Mouse (Mus musculus): ENCODE results near the gene Rabl2. TPM values are rescaled to one million over a fixed set of nuclear protein-coding genes. Genes with fewer than 3 reads are reported as not detected.

Rabl2 gene
- polyA plus RNA-seq (2021), result 41.4 TPM

DNA sequence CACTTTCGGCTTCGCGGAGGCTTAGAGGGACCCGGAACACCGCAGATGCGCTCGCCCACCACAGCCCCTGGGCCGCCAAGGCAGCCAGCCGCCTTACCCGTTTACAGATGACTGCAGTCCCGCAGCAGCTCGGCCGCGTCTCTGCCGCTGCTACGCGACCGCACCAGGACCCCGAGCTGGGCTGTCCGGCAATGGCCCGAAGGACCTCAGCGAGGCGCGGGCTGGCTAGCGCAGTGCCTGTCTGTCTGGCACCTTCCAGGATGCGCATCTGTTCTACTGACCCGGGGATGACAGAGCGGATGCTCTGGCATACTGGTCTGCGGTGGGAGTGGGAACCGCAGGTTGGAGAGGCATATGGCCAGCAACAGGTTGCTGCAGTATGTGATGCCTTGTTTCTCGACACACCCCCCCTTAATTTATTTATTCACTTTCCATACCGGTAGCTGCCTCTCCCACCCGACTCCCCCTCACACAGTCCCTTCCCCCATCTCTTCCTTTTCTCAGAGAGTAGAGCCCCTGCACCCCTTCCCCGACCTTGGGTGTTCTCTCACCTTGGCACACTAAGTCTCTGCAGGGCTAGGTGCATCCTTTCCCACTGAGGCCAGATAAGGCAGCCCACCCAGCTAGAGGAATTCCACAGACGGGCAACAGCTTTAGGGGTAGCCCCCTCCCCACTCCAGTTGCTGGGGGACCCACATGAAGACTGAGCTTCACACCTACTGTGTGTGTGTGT is at the start of gene Rabl2:
TSS of gene Rabl2 (minus strand) at position 201 of the 733 bp plus-strand sequence.
- ChIA-PET POLR2A (interaction anchor here (0.6 to 0.7 kb wide), 2 partner anchors 39 to 56 kb away, joined by 3 read pairs; no protein-coding TSS in a partner anchor), CTCF (no interaction called here)
- in situ Hi-C loops (cut with MboI; ENCODE audit: low pct_unique_long_range_greater_than_20kb), result no loop called here
- no peak for TF ChIP-seq CTCF (IDR thresholded peaks at IDR 0.05)
- DNase-seq (ENCODE audit: low read depth, low spot score), result peak; percentile 41
- H3K27me3 ChIP-seq, result peaks cover 14% of the 10 kb centered on the region
- peak; percentile 90 for ATAC-seq

DNA sequence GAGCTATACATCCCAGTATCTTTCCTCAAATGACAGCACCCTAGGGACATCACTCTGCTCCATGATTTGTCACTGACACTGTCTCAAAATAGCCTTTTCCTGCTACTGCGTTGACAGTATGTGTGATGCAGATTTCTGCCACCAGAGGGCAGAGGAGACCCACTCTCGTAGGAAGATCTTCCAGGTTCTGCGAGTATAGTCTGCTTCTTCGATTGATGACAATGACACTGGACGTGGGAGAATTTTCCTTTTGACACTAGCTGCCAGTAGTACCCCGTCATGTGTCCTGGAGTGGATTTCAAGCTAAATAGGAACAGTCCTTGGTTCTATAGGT is 31.9 kb upstream of the Rabl2 start:
- ChIA-PET POLR2A (no interaction called here), CTCF (interaction anchor here (0.9 to 1.9 kb wide), 5 partner anchors 35 to 1306 kb away, joined by 3 to 11 read pairs (median 4); no protein-coding TSS in a partner anchor)
- DNase-seq (ENCODE audit: low read depth, low spot score), result no peak
- peak; percentile 91 for TF ChIP-seq CTCF (IDR thresholded peaks at IDR 0.05)
- in situ Hi-C loops (cut with MboI; ENCODE audit: low pct_unique_long_range_greater_than_20kb), result loop anchor here (5.0 kb wide), 1 partner anchor 584 kb away; no protein-coding TSS in a partner anchor
- H3K27me3 ChIP-seq, result peaks cover 10% of the 10 kb centered on the region
- peak; percentile 71 for ATAC-seq

DNA sequence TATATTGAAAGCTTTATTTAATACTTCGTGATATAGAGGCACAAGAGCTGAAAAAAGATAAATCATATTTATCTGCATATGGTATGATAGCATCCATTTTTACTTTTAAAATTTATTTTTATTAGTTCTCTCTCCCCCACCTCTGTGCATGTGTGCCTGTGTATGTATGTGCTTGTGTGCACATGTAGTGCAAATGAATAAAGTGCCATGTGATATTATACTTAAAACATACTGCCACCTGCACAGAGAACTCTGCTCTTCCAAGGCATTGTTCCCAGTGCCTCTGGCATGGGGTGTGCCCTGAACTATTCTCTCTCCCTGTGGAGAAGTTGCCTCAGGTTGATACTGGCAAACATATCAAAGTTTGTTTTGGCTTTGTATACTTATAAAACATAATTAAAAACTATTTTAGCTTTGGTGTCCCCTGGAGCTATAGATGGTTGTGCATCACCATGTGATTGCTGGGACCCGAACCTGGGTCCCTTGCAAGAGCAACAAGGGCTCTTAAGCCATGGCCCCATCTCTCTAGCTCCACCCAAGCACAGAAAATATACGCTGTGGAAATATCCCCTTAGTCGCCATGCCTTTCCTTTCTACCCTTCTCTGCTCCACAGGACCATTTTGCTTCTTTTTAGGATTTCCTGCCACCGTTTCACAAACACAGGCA is 31.4 kb upstream of the Rabl2 start:
- POLR2A ChIA-PET, result no interaction called here
- DNase-seq (ENCODE audit: low read depth, low spot score) (no peak), ATAC-seq (no peak)
- peaks cover 5% of the 10 kb centered on the region for H3K27me3 ChIP-seq
- TF ChIP-seq CTCF (IDR thresholded peaks at IDR 0.05), result no peak
- CTCF ChIA-PET, result interaction anchor here (0.9 to 1.9 kb wide), 6 partner anchors 18 to 1306 kb away, joined by 3 to 11 read pairs (median 4); no protein-coding TSS in a partner anchor
- in situ Hi-C loops (cut with MboI; ENCODE audit: low pct_unique_long_range_greater_than_20kb), result loop anchor here (5.0 kb wide), 1 partner anchor 584 kb away; no protein-coding TSS in a partner anchor

DNA sequence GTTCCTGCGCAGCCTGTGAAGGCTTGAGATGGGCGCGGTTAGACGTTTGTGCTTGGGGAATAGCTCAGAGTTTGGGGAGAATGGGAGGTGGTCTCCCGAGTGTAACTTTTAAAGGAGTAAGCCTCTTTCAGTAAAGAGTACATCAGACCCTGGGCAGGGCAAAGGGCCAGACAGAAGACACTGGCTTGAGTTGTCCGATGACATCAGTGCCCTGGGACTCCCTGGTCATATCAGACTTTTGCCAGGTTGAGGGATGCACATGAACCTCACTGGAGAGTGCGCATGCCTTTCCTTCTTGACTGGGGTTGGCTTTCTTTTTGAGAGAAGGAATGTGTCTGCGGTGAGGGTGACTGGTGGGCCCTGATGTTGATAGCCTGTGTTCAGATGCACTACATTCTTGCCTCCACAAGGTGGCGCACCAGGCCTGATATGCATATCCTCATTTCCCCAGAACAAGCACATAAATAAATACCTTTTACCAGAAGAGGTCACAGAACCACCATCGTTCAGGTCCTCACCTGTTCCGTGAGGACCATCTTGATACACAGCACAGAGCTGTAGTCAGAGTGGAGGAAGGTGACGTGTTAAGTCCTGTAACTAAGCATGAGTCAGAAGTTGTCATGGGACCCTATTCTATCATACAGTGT is 30.7 kb upstream of the Rabl2 start:
- DNase-seq (ENCODE audit: low read depth, low spot score) (no peak), ATAC-seq (peak; percentile 31)
- in situ Hi-C loops (cut with MboI; ENCODE audit: low pct_unique_long_range_greater_than_20kb), result loop anchor here (5.0 kb wide), 1 partner anchor 585 kb away; no protein-coding TSS in a partner anchor
- peaks cover 3% of the 10 kb centered on the region for H3K27me3 ChIP-seq
- peak; percentile 89 for TF ChIP-seq CTCF (IDR thresholded peaks at IDR 0.05)
- ChIA-PET CTCF (interaction anchor here (0.9 to 1.9 kb wide), 6 partner anchors 18 to 1307 kb away, joined by 3 to 11 read pairs (median 4); no protein-coding TSS in a partner anchor), POLR2A (no interaction called here)

DNA sequence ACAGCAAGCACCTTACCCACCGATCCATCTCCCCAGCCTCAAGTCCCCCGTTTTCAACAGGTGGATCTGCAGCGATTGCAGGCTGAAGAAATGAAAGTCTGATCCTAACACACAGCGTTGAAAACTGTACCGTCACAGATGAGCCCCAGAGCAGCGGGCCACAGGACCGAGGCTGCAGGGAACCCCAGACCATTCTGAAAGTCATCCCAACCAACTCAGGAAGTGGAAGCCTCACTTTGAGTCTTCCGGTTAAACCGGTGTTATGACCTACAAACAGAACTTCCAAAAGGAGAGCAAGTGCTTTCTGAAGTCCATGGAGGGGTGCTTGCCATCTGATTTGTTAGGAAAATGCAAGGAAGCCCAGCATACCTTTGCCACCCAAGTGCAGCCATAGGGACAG is 16.2 kb upstream of the Rabl2 start:
- in situ Hi-C loops (cut with MboI; ENCODE audit: low pct_unique_long_range_greater_than_20kb), result no loop called here
- POLR2A ChIA-PET, result no interaction called here

DNA sequence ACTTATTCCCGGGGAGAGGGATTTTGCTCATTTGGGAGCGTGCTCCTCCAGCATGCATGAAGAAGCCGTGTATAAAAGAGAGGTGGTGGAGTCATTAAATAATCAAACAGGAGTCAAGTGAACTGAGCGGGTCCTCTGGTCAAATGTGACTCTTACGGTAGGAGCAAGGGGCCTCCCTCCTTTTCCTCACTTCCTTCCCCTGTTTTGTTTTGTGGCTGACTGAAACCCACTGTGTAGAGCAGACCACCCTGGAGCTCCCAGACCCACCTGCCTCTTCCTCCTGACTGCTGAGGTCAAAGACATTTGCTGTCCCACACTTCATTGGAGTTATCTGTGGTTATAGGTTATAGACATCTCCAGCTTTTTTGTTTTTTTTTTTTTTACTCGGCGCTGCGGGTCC is 15.8 kb upstream of the Rabl2 start:
- POLR2A ChIA-PET, result no interaction called here
- peaks cover 21% of the 10 kb centered on the region for H3K27me3 ChIP-seq

More for the DNA sequence above, 16.2 kb upstream of the Rabl2 start:
- CTCF ChIA-PET, result no interaction called here
- no peak for ATAC-seq
- peaks cover 21% of the 10 kb centered on the region for H3K27me3 ChIP-seq
- TF ChIP-seq CTCF (IDR thresholded peaks at IDR 0.05), result no peak
- DNase-seq (ENCODE audit: low read depth, low spot score), result no peak

DNA sequence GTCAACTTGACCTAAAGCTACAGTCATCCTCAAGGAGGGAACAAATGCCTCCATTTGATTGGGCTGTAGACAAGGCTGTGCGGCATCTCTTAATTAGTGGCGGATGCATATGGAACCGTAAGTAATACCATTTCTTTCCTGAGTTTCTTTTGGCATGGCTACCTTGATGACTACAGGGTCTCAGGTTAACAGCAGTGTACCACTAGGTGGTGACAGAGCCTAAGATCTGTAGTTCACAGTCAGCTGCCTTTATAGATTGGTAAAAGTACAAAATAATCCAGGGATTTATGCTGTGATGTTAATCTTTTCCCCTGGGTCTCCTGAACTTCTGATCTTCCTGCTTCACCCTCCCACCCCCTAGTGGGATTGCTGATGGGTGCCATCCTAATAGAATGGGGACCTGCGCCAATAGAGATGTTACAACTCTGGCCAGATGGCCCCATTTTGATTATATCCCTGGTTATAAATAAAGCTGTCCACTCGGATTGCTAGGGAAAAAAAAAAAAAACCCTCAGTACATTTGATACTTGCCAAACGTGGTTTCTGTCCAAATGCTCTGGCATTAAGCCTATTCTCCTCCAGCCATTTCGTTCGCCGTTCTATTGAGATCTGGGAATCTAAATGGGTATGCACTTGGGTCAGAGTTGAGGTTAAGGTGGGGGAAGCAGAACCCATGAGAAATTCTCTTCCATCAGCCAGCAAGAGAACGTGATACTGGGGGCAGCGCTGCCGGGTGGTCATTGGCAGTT is 14.3 kb upstream of the Rabl2 start:
- CTCF ChIA-PET, result no interaction called here
- TF ChIP-seq CTCF (IDR thresholded peaks at IDR 0.05), result peak; percentile 36
- in situ Hi-C loops (cut with MboI; ENCODE audit: low pct_unique_long_range_greater_than_20kb), result no loop called here

More for the DNA sequence above, 15.8 kb upstream of the Rabl2 start:
- TF ChIP-seq CTCF (IDR thresholded peaks at IDR 0.05), result no peak
- DNase-seq (ENCODE audit: low read depth, low spot score), result no peak
- ATAC-seq, result no peak
- in situ Hi-C loops (cut with MboI; ENCODE audit: low pct_unique_long_range_greater_than_20kb), result no loop called here
- CTCF ChIA-PET, result no interaction called here

DNA sequence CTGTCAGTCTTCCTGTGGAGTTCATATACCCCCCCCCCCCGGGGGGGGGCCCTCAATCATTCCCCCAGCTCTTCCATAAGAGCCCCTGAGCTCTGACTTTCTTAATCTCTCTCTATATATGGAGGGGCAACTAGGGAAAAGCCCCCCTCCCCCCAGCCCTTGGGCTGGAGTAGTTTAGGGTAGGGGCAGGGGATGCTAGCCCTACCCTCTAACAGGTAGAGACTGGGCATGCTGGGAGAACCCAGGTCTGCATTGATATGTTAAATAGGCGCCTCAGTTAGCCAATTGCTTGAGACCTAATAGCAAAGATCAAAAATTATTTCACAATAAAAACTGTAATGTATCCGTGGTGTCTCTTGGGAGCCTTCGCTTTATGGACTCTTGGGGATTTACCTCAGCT is 825 bp upstream of the Rabl2 start:
- in situ Hi-C loops (cut with MboI; ENCODE audit: low pct_unique_long_range_greater_than_20kb), result no loop called here
- DNase-seq (ENCODE audit: low read depth, low spot score), result no peak
- peaks cover 17% of the 10 kb centered on the region for H3K27me3 ChIP-seq
- no peak for ATAC-seq
- CTCF ChIA-PET, result no interaction called here
- no peak for TF ChIP-seq CTCF (IDR thresholded peaks at IDR 0.05)
- POLR2A ChIA-PET, result interaction anchor here (0.7 kb wide), 1 partner anchor 56 kb away, joined by 3 read pairs; no protein-coding TSS in a partner anchor

More for the DNA sequence above, 14.3 kb upstream of the Rabl2 start:
- ATAC-seq (no peak), DNase-seq (ENCODE audit: low read depth, low spot score) (no peak)
- peaks cover 21% of the 10 kb centered on the region for H3K27me3 ChIP-seq
- POLR2A ChIA-PET, result no interaction called here

DNA sequence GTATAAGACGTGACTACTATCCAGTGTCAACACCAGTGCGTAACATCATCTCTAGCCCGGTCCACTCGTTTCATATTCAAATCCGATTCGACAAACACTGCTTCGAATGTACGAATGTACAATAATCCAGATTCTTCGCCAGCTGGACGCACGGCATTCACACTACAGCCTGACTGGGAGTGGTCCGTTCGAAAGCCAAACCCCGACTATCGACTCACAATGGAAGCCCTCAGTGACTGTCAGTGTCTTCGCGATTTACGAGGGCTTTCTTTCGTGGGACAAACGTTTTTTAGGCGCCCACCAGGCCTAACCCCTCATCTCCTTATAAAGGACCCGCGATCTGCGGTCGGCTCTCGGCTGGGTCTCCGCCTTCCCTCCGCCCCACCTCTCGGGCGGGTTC is 406 bp downstream of the Rabl2 start:
- in situ Hi-C loops (cut with MboI; ENCODE audit: low pct_unique_long_range_greater_than_20kb), result no loop called here
- ATAC-seq (peak; percentile 24), DNase-seq (ENCODE audit: low read depth, low spot score) (no peak)
- TF ChIP-seq CTCF (IDR thresholded peaks at IDR 0.05), result no peak
- ChIA-PET CTCF (no interaction called here), POLR2A (no interaction called here)
- H3K27me3 ChIP-seq, result peaks cover 10% of the 10 kb centered on the region

DNA sequence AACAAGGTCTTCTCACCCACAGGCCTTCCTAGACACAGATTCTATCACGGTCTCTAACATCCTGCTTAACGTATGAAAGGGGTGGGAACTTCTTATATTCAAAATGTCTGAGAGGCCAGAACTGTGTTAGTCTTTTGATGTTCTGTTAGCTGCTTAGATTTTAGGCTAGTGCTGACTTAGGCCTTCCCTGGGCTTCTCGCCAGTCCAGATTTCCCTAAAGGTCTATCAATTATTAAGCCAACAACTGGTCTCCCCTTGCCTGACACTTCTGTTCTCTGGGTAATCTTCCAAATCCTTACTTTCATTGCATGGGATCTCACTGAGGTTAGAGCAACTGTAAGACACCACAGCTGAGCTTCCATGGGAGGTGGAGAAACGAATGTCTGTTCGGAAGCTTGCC is 2.6 kb downstream of the Rabl2 start:
- ATAC-seq (peak; percentile 68), DNase-seq (ENCODE audit: low read depth, low spot score) (peak; percentile 81)
- ChIA-PET CTCF (interaction anchor here (2.7 kb wide), 1 partner anchor 34 kb away, joined by 7 read pairs; no protein-coding TSS in a partner anchor), POLR2A (no interaction called here)
- no peak for TF ChIP-seq CTCF (IDR thresholded peaks at IDR 0.05)
- H3K27me3 ChIP-seq, result no peaks in the 10 kb centered on the region
- in situ Hi-C loops (cut with MboI; ENCODE audit: low pct_unique_long_range_greater_than_20kb), result no loop called here

All from Patski (cell line).